Mouse (Mus musculus) heart, embryonic 13.5 days (tissue): ENCODE measurements at regions not wholly inside any gene's neighbourhood (a gene's known extent, or its start where the extent isn't known, plus 50 kb on each side); places are given as distances from the start of the nearest gene placed in this dataset.

Source experiments
- ATAC-seq: fragments of 200-750 bp; cut with Nextera tagmentation; 2 replicates; pipeline ENCODE4 v1.8.0; 2017; ENCODE audit warnings: moderate TSS enrichment; ENCODE audit not compliant: insufficient number of reproducible peaks, low FRiP score, low TSS enrichment; ENCODE audit errors: extremely low read depth
- H3K27ac ChIP-seq: fragments of 300-500 bp; sonication (generic); replicated peaks from 2 replicates; pipeline ENCODE4 v1.5.1; 2015; ENCODE audit warnings: moderate library complexity, mild to moderate bottlenecking, inconsistent platforms
- H3K27me3 ChIP-seq: fragments of 300-500 bp; sonication (generic); replicated peaks from 2 replicates; pipeline ENCODE4 v1.6.1; 2015; ENCODE audit warnings: mild to moderate bottlenecking, inconsistent platforms
- H3K36me3 ChIP-seq: fragments of 300-500 bp; sonication (generic); 2 replicates; pipeline ENCODE4 v1.6.1; 2015; ENCODE audit warnings: mild to moderate bottlenecking, inconsistent platforms
- H3K4me1 ChIP-seq: fragments of 300-500 bp; sonication (generic); 2 replicates; pipeline ENCODE4 v1.6.1; 2015; ENCODE audit warnings: inconsistent platforms
- H3K4me2 ChIP-seq: fragments of 300-500 bp; sonication (generic); 2 replicates; pipeline ENCODE4 v1.6.1; 2015; ENCODE audit warnings: inconsistent platforms, mild to moderate bottlenecking, moderate library complexity
- H3K4me3 ChIP-seq: fragments of 300-500 bp; sonication (generic); 2 replicates; pipeline ENCODE4 v1.5.1; 2015; ENCODE audit warnings: moderate library complexity, mild to moderate bottlenecking, inconsistent platforms
- H3K9ac ChIP-seq: fragments of 300-500 bp; sonication (generic); 2 replicates; pipeline ENCODE4 v1.6.1; 2015; ENCODE audit warnings: inconsistent platforms, mild to moderate bottlenecking, moderate library complexity
- H3K9me3 ChIP-seq: fragments of 300-500 bp; sonication (generic); 2 replicates; pipeline ENCODE4 v1.6.1; 2016; ENCODE audit warnings: inconsistent platforms
- WGBS: fragments of 180-500 bp; shearing (Covaris S2); methylation state at CpG from one replicate; pipeline ENCODE4 v1.1.7; 2015; ENCODE audit warnings: mixed read lengths; 5-methylcytosine and 5-hydroxymethylcytosine counted together

DNA sequence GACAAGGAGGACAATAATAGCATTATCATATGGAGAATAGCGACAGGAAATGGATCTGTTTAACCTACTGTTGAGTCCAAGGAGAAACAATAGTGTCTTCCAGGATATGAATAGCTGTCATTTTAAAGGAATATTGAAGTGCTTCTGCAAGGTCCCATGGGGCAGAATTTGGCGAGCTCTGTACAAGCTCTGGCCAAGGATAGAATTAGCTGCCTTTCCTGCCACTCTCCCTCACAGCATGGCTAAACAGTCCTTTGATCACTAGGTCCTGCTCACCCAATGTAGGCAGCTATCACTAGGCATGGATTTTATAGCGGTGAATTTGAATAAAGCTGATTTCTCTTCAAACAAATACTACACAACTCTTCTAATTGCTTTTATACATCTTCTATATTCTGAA, 74.2 kb upstream of the Map3k7 start:
- H3K27me3 ChIP-seq, result no peaks in the 10 kb centered on the region
- H3K36me3 ChIP-seq, result no peaks in the 10 kb centered on the region
- WGBS, result 60% methylated on average over 3 of the region's 3 CpGs
- no peaks in the 10 kb centered on the region for H3K4me1 ChIP-seq
- H3K9me3 ChIP-seq, result no peaks in the 10 kb centered on the region
- no peak overlapping the region for H3K4me2 ChIP-seq
- no peak overlapping the region for H3K9ac ChIP-seq
- no peak overlapping the region for H3K4me3 ChIP-seq
- no peak overlapping the region for H3K27ac ChIP-seq
- ATAC-seq, result no peak

DNA sequence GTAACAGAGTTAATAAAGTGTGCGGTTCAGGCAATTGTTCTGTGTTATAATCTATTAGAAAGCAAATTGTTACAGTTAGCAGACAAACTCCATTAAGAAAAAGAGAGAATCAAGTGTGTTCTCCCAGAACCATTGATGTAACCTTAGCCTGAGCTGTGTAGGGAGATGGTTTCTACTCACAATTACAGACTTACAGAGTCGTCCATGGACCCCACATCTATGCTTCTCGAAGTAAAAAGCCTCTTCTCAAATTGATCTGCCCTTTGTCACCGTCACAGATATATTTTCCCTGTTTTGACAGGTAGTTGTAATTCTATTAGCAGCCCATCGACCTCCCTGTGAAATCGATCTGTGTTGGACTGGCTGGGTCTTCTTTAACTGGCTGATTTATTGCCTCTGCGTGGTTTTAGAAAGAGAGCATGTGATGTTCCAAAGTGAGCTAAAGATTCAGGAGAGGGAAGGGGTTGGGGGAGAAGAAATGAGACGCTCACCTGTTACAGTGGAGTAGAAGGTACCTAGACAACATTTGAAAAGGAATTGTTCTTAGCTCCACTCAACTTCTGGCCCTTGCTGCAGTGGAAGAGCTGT, 54.7 kb upstream of the Map3k7 start:
- Histone ChIP-seq H3K27me3 (no peaks in the 10 kb centered on the region), H3K36me3 (no peaks in the 10 kb centered on the region), H3K4me3 (no peak overlapping the region), H3K4me2 (no peak overlapping the region), H3K9ac (no peak overlapping the region), H3K27ac (no peak overlapping the region), H3K9me3 (no peaks in the 10 kb centered on the region), H3K4me1 (0 out of 2 replicates have a peak, but pooled peaks cover 3% of the 10 kb centered on the region)
- 73% methylated on average over 8 of the region's 8 CpGs for WGBS
- ATAC-seq, result no peak
